Mouse (Mus musculus): ENCODE measurements at regions not wholly inside any gene's neighbourhood (a gene's known extent, or its start where the extent isn't known, plus 50 kb on each side); places are given as distances from the start of the nearest gene placed in this dataset.

- no peak for DNase-seq (ENCODE audit: low read depth, low spot score)
Measured at GRCm38 (mm10) chr15:36669748-36670147, 337.8 kb downstream of the Zfp706 start.

DNA sequence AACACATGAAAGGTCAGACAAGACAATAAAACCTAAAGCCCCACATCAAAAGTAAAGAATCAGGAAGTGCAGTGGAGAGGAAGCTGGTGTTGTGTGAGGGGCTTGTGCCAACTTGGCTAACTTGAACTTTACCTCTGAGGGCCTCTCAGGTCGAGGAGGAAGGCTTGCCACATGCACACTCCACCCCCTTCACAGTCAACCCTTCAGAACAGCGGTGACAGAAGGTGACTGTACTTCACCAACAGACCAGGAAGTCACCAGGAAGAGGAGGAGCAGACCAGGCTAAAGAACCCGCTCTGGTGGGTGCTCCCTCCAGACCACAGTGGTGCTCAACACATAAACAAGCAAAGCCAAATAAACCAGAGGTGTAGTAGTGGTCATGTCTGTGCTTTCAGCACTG lies 341.0 kb downstream of the Zfp706 start:
- DNase-seq (ENCODE audit: low read depth, low spot score): no peak

DNA sequence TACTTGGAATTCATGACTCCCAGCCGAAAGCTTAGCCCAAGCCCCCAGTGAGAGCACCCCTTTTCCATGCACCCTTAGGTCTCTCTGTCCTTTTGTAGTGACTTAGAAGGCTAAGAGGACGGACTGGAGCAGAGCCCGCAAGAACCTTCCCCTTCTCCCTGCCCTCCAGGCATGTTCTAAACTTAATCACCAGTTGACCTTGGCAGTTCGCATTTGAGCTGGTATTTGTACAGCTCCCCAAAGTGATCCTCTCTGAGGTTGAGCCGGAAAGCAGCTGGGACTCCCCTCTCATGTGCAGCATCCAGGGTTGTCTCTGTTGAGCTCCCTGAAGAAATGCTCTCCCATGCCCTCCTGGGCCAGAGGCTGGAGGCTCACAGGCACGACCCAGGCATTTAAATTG lies 343.2 kb downstream of the Zfp706 start:
- DNase-seq (ENCODE audit: low read depth, low spot score): no peak

DNA sequence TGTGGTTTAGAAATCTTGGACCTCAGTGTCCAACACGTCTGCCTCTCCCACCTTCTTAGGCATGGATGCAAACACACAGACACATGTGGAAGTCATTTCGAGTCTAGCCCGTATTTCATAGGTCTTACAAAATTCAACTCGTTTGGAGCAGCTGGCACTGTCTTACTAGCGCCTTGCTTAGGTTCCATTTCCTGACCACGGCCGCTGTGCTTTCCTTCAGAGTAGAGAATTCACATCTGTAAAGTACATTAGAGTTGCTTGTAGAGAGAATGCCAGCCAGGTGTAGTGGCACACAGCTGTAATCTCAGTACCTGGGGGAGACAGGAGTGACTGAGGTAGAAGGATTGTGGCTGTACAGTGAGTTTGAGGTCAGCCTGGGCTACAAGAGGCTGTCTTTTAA lies 346.6 kb downstream of the Zfp706 start:
- DNase-seq (ENCODE audit: low read depth, low spot score): no peak

All from A20 (cell line).